Mouse (Mus musculus) bone marrow, adult 2 months (tissue): ENCODE measurements around the gene Acvr1. TPM values are rescaled to one million over a fixed set of nuclear protein-coding genes. Genes with fewer than 3 reads are reported as not detected.

Source experiments
- H3K27ac ChIP-seq: fragments of 200-500 bp; 2 replicates; pipeline ENCODE4 v1.5.1; 2012; ENCODE audit warnings: low read depth, mild to moderate bottlenecking, control low read depth, inconsistent platforms, low read length; ENCODE audit not compliant: control insufficient read depth, poor library complexity, insufficient read depth
- H3K4me1 ChIP-seq: fragments of 200-500 bp; 2 replicates; pipeline ENCODE4 v1.6.1; 2011; ENCODE audit warnings: low read length; ENCODE audit not compliant: control insufficient read depth, insufficient read depth
- H3K4me3 ChIP-seq: fragments of 200-500 bp; replicated peaks from 2 replicates; pipeline ENCODE3; 2011; ENCODE audit warnings: mild to moderate bottlenecking, low read depth, low read length, control low read depth; ENCODE audit not compliant: control insufficient read depth
- CTCF ChIP-seq: fragments of 200-500 bp; IDR thresholded peaks from 2 replicates; pipeline ENCODE4 v1.5.1; 2011; ENCODE audit warnings: low read length, control low read depth; ENCODE audit not compliant: control insufficient read depth, insufficient read depth
- POLR2A ChIP-seq: fragments of 200-500 bp; IDR thresholded peaks from 2 replicates; pipeline ENCODE4 v1.6.1; 2011; ENCODE audit warnings: low read depth, mild to moderate bottlenecking, control low read depth, low read length, borderline replicate concordance; ENCODE audit not compliant: control insufficient read depth
- WGBS: fragments of 180-500 bp; shearing (Covaris S2); methylation state at CpG from one replicate; pipeline ENCODE4 v1.1.7; 2018; 5-methylcytosine and 5-hydroxymethylcytosine counted together
- polyA plus RNA-seq: library from polyadenylated mRNA; stranded (reverse); fragments of >200 nt; gene quantifications from 2 replicates; pipeline ENCODE4 v1.2.4, GENCODE M21; 2011; ENCODE audit warnings: low replicate concordance; ENCODE audit not compliant: missing spikeins, insufficient read depth, insufficient read length

Acvr1 gene
- 0.34 and 3.1 TPM in 2 replicates for polyA plus RNA-seq

DNA sequence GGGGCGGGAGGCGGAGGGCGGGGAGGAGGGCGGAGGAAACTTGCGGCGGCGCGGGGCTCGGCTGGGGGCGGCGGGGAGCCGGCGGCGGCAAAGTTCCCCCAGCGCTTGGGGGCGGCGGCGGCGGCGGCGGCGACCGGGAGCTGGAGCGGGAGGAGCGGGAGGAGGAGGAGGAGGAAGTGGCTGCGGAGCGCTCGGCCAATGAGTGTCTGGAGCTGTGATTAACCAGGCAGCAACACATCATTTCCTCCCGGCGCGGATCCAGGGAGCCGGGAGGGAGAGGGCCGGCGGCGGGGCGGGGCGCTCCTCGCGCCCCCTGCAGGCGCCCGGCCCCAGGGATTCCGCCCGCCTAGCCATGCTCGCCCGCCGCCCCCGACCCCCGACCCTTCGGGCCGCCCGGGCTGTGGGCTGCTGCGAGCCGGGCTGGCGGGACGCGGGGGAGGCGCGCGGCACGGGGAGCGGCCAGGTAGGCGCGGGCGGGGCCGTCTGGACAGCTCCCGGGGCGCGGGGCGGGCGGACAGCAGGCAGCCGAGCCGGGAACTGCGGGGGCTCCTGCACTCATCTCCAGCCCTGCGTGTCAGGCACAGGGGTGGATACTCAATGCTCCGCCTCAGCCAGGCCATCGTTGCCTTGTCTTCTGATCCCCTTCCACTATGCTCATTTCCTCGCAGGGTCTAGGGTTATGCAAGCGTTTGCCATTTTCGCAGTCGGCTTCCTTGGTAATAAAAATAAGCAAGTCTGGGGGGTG is at the start of gene Acvr1, which contains the start of gene Upp2:
Gene Acvr1, minus strand, starts transcription at position 92 of the 745 bp plus-strand sequence.
Gene Upp2, plus strand, starts transcription at position 233 of the 745 bp plus-strand sequence.
- H3K4me1 ChIP-seq = no peaks in the 10 kb centered on the region; the same call in 1 of the 2 replicates
- H3K4me3 ChIP-seq = peak within 1 kb of the TSS; percentile 67
- peak within 1 kb of the TSS; percentile 46; the same call in 1 of the 2 replicates for H3K27ac ChIP-seq
- under 1% methylated on average over 75 of the region's 80 CpGs for WGBS
- no peak for TF ChIP-seq POLR2A
- TF ChIP-seq CTCF = no peak

DNA sequence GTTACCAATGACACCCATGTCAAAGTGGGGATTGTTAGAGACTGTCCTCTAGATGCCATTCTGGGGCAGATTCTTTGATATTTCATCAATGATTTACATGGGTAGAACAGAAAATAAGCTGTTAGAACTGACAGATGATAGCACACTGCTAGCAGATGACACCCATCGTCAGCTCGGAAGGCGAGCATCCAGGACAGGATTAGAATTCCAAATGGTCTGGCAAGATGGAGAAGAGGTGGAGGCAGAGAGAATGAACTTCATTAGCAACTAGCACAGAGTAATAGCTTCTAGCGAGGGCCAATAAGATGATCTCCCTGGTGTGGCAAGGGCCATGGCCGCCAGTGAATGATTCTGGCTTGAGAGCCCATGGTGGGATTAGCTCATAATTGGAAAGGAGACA is 48.8 kb upstream of the Acvr1 start:
- Histone ChIP-seq H3K27ac (no peak overlapping the region), H3K4me3 (no peak overlapping the region), H3K4me1 (no peaks in the 10 kb centered on the region)
- TF ChIP-seq CTCF (no peak), POLR2A (no peak)
- WGBS = 80% methylated on average over 5 of the region's 5 CpGs

DNA sequence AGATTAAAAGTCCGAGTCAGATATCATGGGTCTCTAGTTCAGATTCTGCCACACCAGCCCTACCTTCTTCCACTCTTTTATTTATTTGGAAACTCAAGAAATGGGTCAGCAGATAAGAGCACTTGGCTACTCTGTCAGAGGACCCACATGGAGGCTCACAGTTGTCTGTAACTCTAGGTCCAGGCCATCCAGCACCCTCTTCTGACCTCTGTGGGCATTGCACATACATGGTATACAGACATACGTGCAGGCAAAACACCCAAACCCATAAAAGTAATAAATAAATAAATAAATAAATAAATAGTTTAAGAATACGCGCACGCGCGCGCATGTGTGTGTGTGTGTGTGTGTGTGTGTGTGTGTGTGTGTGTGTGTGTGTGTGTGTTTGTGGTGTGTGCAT is 47.9 kb upstream of the Acvr1 start:
- 90% methylated on average over 8 of the region's 8 CpGs for WGBS
- H3K4me3 ChIP-seq = no peak overlapping the region
- no peak overlapping the region for H3K27ac ChIP-seq
- H3K4me1 ChIP-seq = no peaks in the 10 kb centered on the region
- TF ChIP-seq CTCF = 0 out of 2 replicates have a peak, but pooled peaks have one; percentile 8
- no peak for TF ChIP-seq POLR2A

DNA sequence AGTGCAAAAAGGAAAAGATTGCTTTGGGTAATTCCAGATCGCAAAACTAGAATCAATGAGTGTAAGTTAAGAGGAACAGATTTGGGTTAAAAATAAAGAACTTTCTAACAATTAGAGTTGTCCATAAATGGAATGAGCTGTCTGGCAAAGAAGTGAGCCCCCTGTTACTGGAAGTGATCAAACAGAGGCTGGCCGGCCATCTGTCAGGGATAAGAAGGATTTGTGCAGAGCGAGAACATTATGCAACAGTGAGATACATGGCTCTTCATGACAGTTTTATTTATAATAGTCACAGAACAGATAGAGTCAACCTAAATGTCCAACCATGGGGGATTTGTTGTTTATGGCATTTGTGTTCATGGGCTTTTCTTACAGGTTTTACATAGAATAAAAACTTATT is 46.8 kb upstream of the Acvr1 start:
- 81% methylated on average over 3 of the region's 3 CpGs for WGBS
- H3K4me3 ChIP-seq = no peak overlapping the region
- no peak overlapping the region for H3K27ac ChIP-seq
- H3K4me1 ChIP-seq = no peaks in the 10 kb centered on the region
- TF ChIP-seq POLR2A (no peak), CTCF (no peak)

DNA sequence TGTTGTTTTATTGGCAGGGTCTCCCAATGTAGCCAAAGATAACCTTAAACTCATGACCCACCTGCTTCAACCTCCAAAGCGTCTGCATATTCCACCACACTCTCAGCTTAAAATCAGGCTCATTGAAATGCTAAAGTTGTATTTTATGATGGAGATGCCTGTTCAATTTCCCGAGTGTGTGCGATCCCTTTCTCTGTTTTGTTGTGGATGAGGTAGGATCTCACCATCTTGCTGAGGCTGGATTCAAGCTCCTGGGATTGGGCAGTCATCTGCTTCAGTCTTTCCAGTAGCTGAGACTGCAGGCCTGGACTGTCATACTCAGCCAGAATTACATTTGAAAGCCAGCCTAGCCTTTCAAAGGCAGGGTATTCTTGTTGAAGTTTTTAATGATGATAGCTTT is 37.8 kb upstream of the Acvr1 start:
- no peak overlapping the region for H3K4me3 ChIP-seq
- TF ChIP-seq CTCF (no peak), POLR2A (no peak)
- 83% methylated on average over 3 of the region's 3 CpGs for WGBS
- H3K4me1 ChIP-seq = no peaks in the 10 kb centered on the region; the same call in 1 of the 2 replicates
- no peak overlapping the region for H3K27ac ChIP-seq

DNA sequence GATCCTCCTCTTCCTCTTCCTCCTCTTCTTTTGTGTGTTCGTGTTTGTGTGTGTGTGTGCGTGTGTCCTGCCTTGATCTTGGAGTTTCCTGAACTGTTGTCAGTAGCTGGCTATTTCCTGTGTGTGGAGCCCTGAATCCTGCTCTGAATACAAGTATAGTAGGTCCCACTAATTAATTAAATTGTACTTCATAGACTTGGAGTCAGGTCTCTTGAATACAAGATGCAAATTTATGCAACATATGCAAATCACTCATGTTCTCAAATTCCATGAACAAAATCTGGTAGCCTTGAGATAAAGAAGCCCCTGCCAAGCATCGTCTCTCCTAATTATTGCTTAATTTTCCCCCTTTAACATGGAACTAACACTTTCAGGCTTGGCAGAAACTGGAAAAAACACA is 36.4 kb upstream of the Acvr1 start:
- Histone ChIP-seq H3K27ac (no peak overlapping the region), H3K4me3 (no peak overlapping the region), H3K4me1 (no peaks in the 10 kb centered on the region; the same call in 1 of the 2 replicates)
- WGBS = 59% methylated on average over 3 of the region's 3 CpGs
- TF ChIP-seq POLR2A = no peak
- no peak for TF ChIP-seq CTCF

DNA sequence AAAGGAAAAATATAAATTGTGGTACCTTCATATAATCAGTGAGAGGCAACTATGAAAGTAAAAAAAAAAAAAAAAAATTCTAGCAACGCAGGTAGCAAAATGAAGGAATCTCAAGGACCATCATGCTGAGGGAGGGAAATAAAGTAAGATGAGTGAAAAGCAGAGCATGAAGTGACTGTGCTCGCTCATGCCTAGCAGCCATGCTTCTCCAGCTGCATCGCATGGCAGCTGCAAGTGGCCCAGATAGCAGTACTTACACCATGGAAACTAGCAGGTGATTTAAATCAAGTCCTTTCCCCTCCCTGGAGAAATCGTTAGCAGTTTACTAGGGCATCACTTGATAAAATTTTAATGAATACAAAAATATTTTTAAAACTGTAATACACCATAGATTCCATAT is 34.4 kb upstream of the Acvr1 start:
- WGBS = 80% methylated on average over 4 of the region's 4 CpGs
- Histone ChIP-seq H3K4me3 (no peak overlapping the region), H3K4me1 (no peaks in the 10 kb centered on the region; the same call in 1 of the 2 replicates), H3K27ac (no peak overlapping the region)
- TF ChIP-seq CTCF (no peak), POLR2A (no peak)

DNA sequence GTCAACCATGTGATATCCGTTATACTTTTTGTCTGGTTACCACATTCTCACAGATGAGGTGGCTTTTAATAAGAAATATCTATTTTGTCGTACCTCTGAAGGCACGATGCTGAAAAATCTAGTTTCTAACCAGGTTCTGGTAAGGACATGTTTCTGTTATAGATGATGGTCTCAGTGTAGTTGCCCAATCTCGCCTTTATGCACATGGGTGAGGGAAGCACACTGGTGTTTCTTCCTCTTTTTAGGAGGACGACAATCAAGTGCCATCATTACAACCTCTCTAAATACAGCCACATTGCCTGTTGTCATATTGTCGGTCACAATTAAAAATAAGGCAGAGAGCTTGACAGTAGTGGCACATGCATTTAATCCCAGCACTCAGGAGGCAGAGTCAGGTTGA is 32.7 kb upstream of the Acvr1 start:
- TF ChIP-seq CTCF (no peak), POLR2A (no peak)
- WGBS = 43% methylated on average over 6 of the region's 6 CpGs
- H3K4me3 ChIP-seq = no peak overlapping the region

More for the DNA sequence above, 32.7 kb upstream of the Acvr1 start:
- Histone ChIP-seq H3K27ac (no peak overlapping the region), H3K4me1 (no peaks in the 10 kb centered on the region; the same call in 1 of the 2 replicates)
